Mouse (Mus musculus): Measurements from ENCODE around the gene Cyp21a1. TPM values are rescaled to one million over a fixed set of nuclear protein-coding genes. Genes with fewer than 3 reads are reported as not detected.

Gene Cyp21a1
- 1.9 TPM for polyA plus RNA-seq (2015; fragmentation: Illumina TruSeq; extraction: RNeasy Lipid Tissue Mini Kit (QIAGEN cat#74804); ENCODE audit: insufficient read depth, low read depth, low replicate concordance)

DNA sequence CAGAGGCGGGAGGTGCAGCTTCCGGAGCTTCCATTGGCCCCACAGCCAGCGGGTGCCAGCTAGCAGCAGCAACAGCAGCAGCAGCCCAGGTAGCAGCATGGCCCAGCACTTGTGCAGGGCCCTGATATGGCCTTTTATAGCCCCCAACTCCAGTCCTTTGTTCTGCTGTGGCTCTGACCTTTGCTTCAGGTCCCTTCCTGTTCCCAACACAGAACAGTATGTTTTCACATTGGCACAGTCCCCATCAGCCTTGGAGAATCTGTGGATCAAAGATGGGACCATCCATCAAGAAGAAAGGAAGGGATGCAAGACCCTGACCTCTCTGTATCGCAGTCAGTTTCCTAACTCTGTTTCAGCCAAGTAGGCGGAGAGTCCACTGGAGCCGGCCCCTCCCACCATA is at the start of gene Cyp21a1:
Cyp21a1 (minus strand) TSS at position 261 of the 400 bp plus-strand sequence.

GRCm38 (mm10) chr17:34849722-34850516 is 45.6 kb upstream of the Cyp21a1 start, which contains the start of the genes Skiv2l and Nelfe:
TSS of gene Skiv2l (minus strand) at chr17:34850210.
TSS of gene Nelfe (plus strand) at chr17:34850391.

GRCm38 (mm10) chr17:34836856-34837221 is 32.5 kb upstream of the Cyp21a1 start, which contains the start of the genes Stk19 and Dxo:
TSS of gene Stk19 (minus strand) at chr17:34836945.
TSS of gene Dxo (plus strand) at chr17:34837019.

Other genes with a start within 250 kb of the Cyp21a1 start
- gene Notch4, start 240.3 kb downstream of the Cyp21a1 start, polyA plus RNA-seq (2015; fragmentation: Illumina TruSeq; extraction: RNeasy Lipid Tissue Mini Kit (QIAGEN cat#74804); ENCODE audit: insufficient read depth, low read depth, low replicate concordance): 13.4 TPM
- gene Gpsm3, start 214.8 kb downstream of the Cyp21a1 start, polyA plus RNA-seq (2015; fragmentation: Illumina TruSeq; extraction: RNeasy Lipid Tissue Mini Kit (QIAGEN cat#74804); ENCODE audit: insufficient read depth, low read depth, low replicate concordance): 13.2 TPM
- gene Pbx2, start 213.3 kb downstream of the Cyp21a1 start, polyA plus RNA-seq (2015; fragmentation: Illumina TruSeq; extraction: RNeasy Lipid Tissue Mini Kit (QIAGEN cat#74804); ENCODE audit: insufficient read depth, low read depth, low replicate concordance): 11.4 TPM
- gene Ager, start 206.7 kb downstream of the Cyp21a1 start, polyA plus RNA-seq (2015; fragmentation: Illumina TruSeq; extraction: RNeasy Lipid Tissue Mini Kit (QIAGEN cat#74804); ENCODE audit: insufficient read depth, low read depth, low replicate concordance): 1.3 TPM
- 23.2 TPM for gene Rnf5, start 200.9 kb downstream of the Cyp21a1 start, polyA plus RNA-seq (2015; fragmentation: Illumina TruSeq; extraction: RNeasy Lipid Tissue Mini Kit (QIAGEN cat#74804); ENCODE audit: insufficient read depth, low read depth, low replicate concordance)
- gene Agpat1, start 200.3 kb downstream of the Cyp21a1 start, polyA plus RNA-seq (2015; fragmentation: Illumina TruSeq; extraction: RNeasy Lipid Tissue Mini Kit (QIAGEN cat#74804); ENCODE audit: insufficient read depth, low read depth, low replicate concordance): 22.7 TPM
- 3.3 TPM for gene Egfl8, start 188.6 kb downstream of the Cyp21a1 start, polyA plus RNA-seq (2015; fragmentation: Illumina TruSeq; extraction: RNeasy Lipid Tissue Mini Kit (QIAGEN cat#74804); ENCODE audit: insufficient read depth, low read depth, low replicate concordance)
- 9.9 TPM for gene Ppt2, start 176.1 kb downstream of the Cyp21a1 start, polyA plus RNA-seq (2015; fragmentation: Illumina TruSeq; extraction: RNeasy Lipid Tissue Mini Kit (QIAGEN cat#74804); ENCODE audit: insufficient read depth, low read depth, low replicate concordance)
- 5.2 TPM for gene Prrt1, start 175.0 kb downstream of the Cyp21a1 start, polyA plus RNA-seq (2015; fragmentation: Illumina TruSeq; extraction: RNeasy Lipid Tissue Mini Kit (QIAGEN cat#74804); ENCODE audit: insufficient read depth, low read depth, low replicate concordance)
- 2.0 TPM for gene Fkbpl, start 159.8 kb downstream of the Cyp21a1 start, polyA plus RNA-seq (2015; fragmentation: Illumina TruSeq; extraction: RNeasy Lipid Tissue Mini Kit (QIAGEN cat#74804); ENCODE audit: insufficient read depth, low read depth, low replicate concordance)
- 10.8 TPM for gene Atf6b, start 157.4 kb downstream of the Cyp21a1 start, polyA plus RNA-seq (2015; fragmentation: Illumina TruSeq; extraction: RNeasy Lipid Tissue Mini Kit (QIAGEN cat#74804); ENCODE audit: insufficient read depth, low read depth, low replicate concordance)
- gene Tnxb, start 134.0 kb downstream of the Cyp21a1 start, polyA plus RNA-seq (2015; fragmentation: Illumina TruSeq; extraction: RNeasy Lipid Tissue Mini Kit (QIAGEN cat#74804); ENCODE audit: insufficient read depth, low read depth, low replicate concordance): 12.0 TPM
- 20.6 TPM for gene C4b, start 60.7 kb downstream of the Cyp21a1 start, polyA plus RNA-seq (2015; fragmentation: Illumina TruSeq; extraction: RNeasy Lipid Tissue Mini Kit (QIAGEN cat#74804); ENCODE audit: insufficient read depth, low read depth, low replicate concordance)
- 14.8 TPM for gene Stk19, start 32.4 kb upstream of the Cyp21a1 start, polyA plus RNA-seq (2015; fragmentation: Illumina TruSeq; extraction: RNeasy Lipid Tissue Mini Kit (QIAGEN cat#74804); ENCODE audit: insufficient read depth, low read depth, low replicate concordance)
- 19.9 TPM for gene Dxo, start 32.5 kb upstream of the Cyp21a1 start, polyA plus RNA-seq (2015; fragmentation: Illumina TruSeq; extraction: RNeasy Lipid Tissue Mini Kit (QIAGEN cat#74804); ENCODE audit: insufficient read depth, low read depth, low replicate concordance)
- 24.5 TPM for gene Skiv2l, start 45.6 kb upstream of the Cyp21a1 start, polyA plus RNA-seq (2015; fragmentation: Illumina TruSeq; extraction: RNeasy Lipid Tissue Mini Kit (QIAGEN cat#74804); ENCODE audit: insufficient read depth, low read depth, low replicate concordance)
- 11.5 TPM for gene Nelfe, start 45.8 kb upstream of the Cyp21a1 start, polyA plus RNA-seq (2015; fragmentation: Illumina TruSeq; extraction: RNeasy Lipid Tissue Mini Kit (QIAGEN cat#74804); ENCODE audit: insufficient read depth, low read depth, low replicate concordance)
- gene Cfb, start 58.0 kb upstream of the Cyp21a1 start, polyA plus RNA-seq (2015; fragmentation: Illumina TruSeq; extraction: RNeasy Lipid Tissue Mini Kit (QIAGEN cat#74804); ENCODE audit: insufficient read depth, low read depth, low replicate concordance): 9.5 TPM
- 1.5 TPM for gene Zbtb12, start 74.9 kb upstream of the Cyp21a1 start, polyA plus RNA-seq (2015; fragmentation: Illumina TruSeq; extraction: RNeasy Lipid Tissue Mini Kit (QIAGEN cat#74804); ENCODE audit: insufficient read depth, low read depth, low replicate concordance)
- gene Gm20547, start 77.5 kb upstream of the Cyp21a1 start, polyA plus RNA-seq (2015; fragmentation: Illumina TruSeq; extraction: RNeasy Lipid Tissue Mini Kit (QIAGEN cat#74804); ENCODE audit: insufficient read depth, low read depth, low replicate concordance): 4.5 TPM
- 22.8 TPM for gene C2, start 93.7 kb upstream of the Cyp21a1 start, polyA plus RNA-seq (2015; fragmentation: Illumina TruSeq; extraction: RNeasy Lipid Tissue Mini Kit (QIAGEN cat#74804); ENCODE audit: insufficient read depth, low read depth, low replicate concordance)
- gene Ehmt2, start 93.9 kb upstream of the Cyp21a1 start, polyA plus RNA-seq (2015; fragmentation: Illumina TruSeq; extraction: RNeasy Lipid Tissue Mini Kit (QIAGEN cat#74804); ENCODE audit: insufficient read depth, low read depth, low replicate concordance): 43.2 TPM
- 1.4 TPM for gene Slc44a4, start 109.9 kb upstream of the Cyp21a1 start, polyA plus RNA-seq (2015; fragmentation: Illumina TruSeq; extraction: RNeasy Lipid Tissue Mini Kit (QIAGEN cat#74804); ENCODE audit: insufficient read depth, low read depth, low replicate concordance)
- gene Neu1, start 126.7 kb upstream of the Cyp21a1 start, polyA plus RNA-seq (2015; fragmentation: Illumina TruSeq; extraction: RNeasy Lipid Tissue Mini Kit (QIAGEN cat#74804); ENCODE audit: insufficient read depth, low read depth, low replicate concordance): 10.7 TPM
- 8.4 TPM for gene Hspa1b, start 154.7 kb upstream of the Cyp21a1 start, polyA plus RNA-seq (2015; fragmentation: Illumina TruSeq; extraction: RNeasy Lipid Tissue Mini Kit (QIAGEN cat#74804); ENCODE audit: insufficient read depth, low read depth, low replicate concordance)
- gene Gm20481, start 165.4 kb upstream of the Cyp21a1 start, polyA plus RNA-seq (2015; fragmentation: Illumina TruSeq; extraction: RNeasy Lipid Tissue Mini Kit (QIAGEN cat#74804); ENCODE audit: insufficient read depth, low read depth, low replicate concordance): not detected
- 4.7 TPM for gene Hspa1a, start 167.6 kb upstream of the Cyp21a1 start, polyA plus RNA-seq (2015; fragmentation: Illumina TruSeq; extraction: RNeasy Lipid Tissue Mini Kit (QIAGEN cat#74804); ENCODE audit: insufficient read depth, low read depth, low replicate concordance)
- not detected for gene Hspa1l, start 168.1 kb upstream of the Cyp21a1 start, polyA plus RNA-seq (2015; fragmentation: Illumina TruSeq; extraction: RNeasy Lipid Tissue Mini Kit (QIAGEN cat#74804); ENCODE audit: insufficient read depth, low read depth, low replicate concordance)
- gene Lsm2, start 177.3 kb upstream of the Cyp21a1 start, polyA plus RNA-seq (2015; fragmentation: Illumina TruSeq; extraction: RNeasy Lipid Tissue Mini Kit (QIAGEN cat#74804); ENCODE audit: insufficient read depth, low read depth, low replicate concordance): 7.8 TPM
- 23.4 TPM for gene Vars, start 196.4 kb upstream of the Cyp21a1 start, polyA plus RNA-seq (2015; fragmentation: Illumina TruSeq; extraction: RNeasy Lipid Tissue Mini Kit (QIAGEN cat#74804); ENCODE audit: insufficient read depth, low read depth, low replicate concordance)
- gene Vwa7, start 212.0 kb upstream of the Cyp21a1 start, polyA plus RNA-seq (2015; fragmentation: Illumina TruSeq; extraction: RNeasy Lipid Tissue Mini Kit (QIAGEN cat#74804); ENCODE audit: insufficient read depth, low read depth, low replicate concordance): 0.42 TPM
- gene Sapcd1, start 223.5 kb upstream of the Cyp21a1 start, polyA plus RNA-seq (2015; fragmentation: Illumina TruSeq; extraction: RNeasy Lipid Tissue Mini Kit (QIAGEN cat#74804); ENCODE audit: insufficient read depth, low read depth, low replicate concordance): 1.5 TPM
- gene Msh5, start 242.2 kb upstream of the Cyp21a1 start, polyA plus RNA-seq (2015; fragmentation: Illumina TruSeq; extraction: RNeasy Lipid Tissue Mini Kit (QIAGEN cat#74804); ENCODE audit: insufficient read depth, low read depth, low replicate concordance): 1.8 TPM
- gene Clic1, start 245.4 kb upstream of the Cyp21a1 start, polyA plus RNA-seq (2015; fragmentation: Illumina TruSeq; extraction: RNeasy Lipid Tissue Mini Kit (QIAGEN cat#74804); ENCODE audit: insufficient read depth, low read depth, low replicate concordance): 36.2 TPM